Mouse (Mus musculus) layer of hippocampus, adult 11-12 months (tissue): ENCODE measurements around the gene Mfsd11.
"Not testable (repeated sequence)": the region's sequence is repeated elsewhere in the genome, so short reads cannot be mapped to it uniquely, and the experiment has no call there.

ENCODE experiments used
- DNase-seq: peaks from one replicate; pipeline ENCODE4 v3.0.0; 2022; ENCODE audit warnings: low spot score

Gene Mfsd11

GRCm38 (mm10) chr11:116847187-116848085 lies 4.8 kb upstream of the Mfsd11 start:
- DNase-seq, result no peak

GRCm38 (mm10) chr11:116848086-116848876 lies 4.0 kb upstream of the Mfsd11 start:
- no peak for DNase-seq

- DNase-seq, result not testable (repeated sequence)
These were observed 3.4 kb upstream of the Mfsd11 start for GRCm38 (mm10) chr11:116848877-116849178.

- DNase-seq, result no peak
These were observed 2.7 kb upstream of the Mfsd11 start for GRCm38 (mm10) chr11:116849587-116849986.

GRCm38 (mm10) chr11:116850085-116850484 lies 2.2 kb upstream of the Mfsd11 start:
- DNase-seq, result no peak

- no peak for DNase-seq
These were observed 1.3 kb upstream of the Mfsd11 start for GRCm38 (mm10) chr11:116850833-116851477.

GRCm38 (mm10) chr11:116851576-116852290 lies 507 bp upstream of the Mfsd11 start:
- no peak for DNase-seq

GRCm38 (mm10) chr11:116852891-116853511 lies 761 bp downstream of the Mfsd11 start, which contains the start of gene Srsf2:
Srsf2 (minus strand) TSS chr11:116853094.
- peak; percentile 97 for DNase-seq

- peak; percentile 98 for DNase-seq
These were observed 1.3 kb downstream of the Mfsd11 start for GRCm38 (mm10) chr11:116853512-116853928.

GRCm38 (mm10) chr11:116854279-116854678 lies 2.0 kb downstream of the Mfsd11 start:
- no peak for DNase-seq

- DNase-seq, result no peak
These were observed 5.1 kb downstream of the Mfsd11 start for GRCm38 (mm10) chr11:116857183-116857850.

GRCm38 (mm10) chr11:116864444-116864843 lies 12.2 kb downstream of the Mfsd11 start:
- no peak for DNase-seq

GRCm38 (mm10) chr11:116865945-116866585 lies 13.8 kb downstream of the Mfsd11 start:
- DNase-seq, result no peak

- peak; percentile 58 for DNase-seq
These were observed 15.9 kb downstream of the Mfsd11 start for GRCm38 (mm10) chr11:116868129-116868528.

GRCm38 (mm10) chr11:116869223-116869622 lies 17.0 kb downstream of the Mfsd11 start:
- DNase-seq, result no peak

GRCm38 (mm10) chr11:116869641-116870040 lies 17.4 kb downstream of the Mfsd11 start:
- no peak for DNase-seq

- DNase-seq, result no peak
These were observed 19.3 kb downstream of the Mfsd11 start for GRCm38 (mm10) chr11:116871538-116871937.

GRCm38 (mm10) chr11:116873987-116874386 lies 21.7 kb downstream of the Mfsd11 start:
- DNase-seq, result peak; percentile 58

GRCm38 (mm10) chr11:116878454-116878853 lies 26.2 kb downstream of the Mfsd11 start:
- no peak for DNase-seq

- DNase-seq, result no peak
These were observed 28.6 kb downstream of the Mfsd11 start for GRCm38 (mm10) chr11:116880839-116881238.
